Mouse (Mus musculus) lung, postnatal 0 days (tissue): ENCODE data around the gene Sema6d. TPM values are rescaled to one million over a fixed set of nuclear protein-coding genes. Genes with fewer than 3 reads are reported as not detected.

Experiments used
- ATAC-seq: fragments of 200-750 bp; cut with Nextera tagmentation; 2 replicates; pipeline ENCODE4 v1.8.0; 2017; ENCODE audit warnings: moderate library complexity
- DNase-seq: peaks from one replicate; pipeline ENCODE4 v3.0.0-alpha.2; 2016; ENCODE audit warnings: low spot score
- H3K27ac ChIP-seq: fragments of 300-500 bp; sonication (generic); 2 replicates; pipeline ENCODE4 v1.5.1; 2014; ENCODE audit warnings: antibody characterized with exemption, mild to moderate bottlenecking, low read length, mixed read lengths
- H3K27me3 ChIP-seq: fragments of 300-500 bp; sonication (generic); replicated peaks from 2 replicates; pipeline ENCODE4 v1.6.1; 2014; ENCODE audit warnings: low read length, mixed read lengths; ENCODE audit not compliant: insufficient read depth
- H3K36me3 ChIP-seq: fragments of 300-500 bp; sonication (generic); 2 replicates; pipeline ENCODE4 v1.6.1; 2014; ENCODE audit warnings: low read length, mixed read lengths; ENCODE audit not compliant: insufficient read depth
- H3K4me1 ChIP-seq: fragments of 300-500 bp; sonication (generic); 2 replicates; pipeline ENCODE4 v1.6.1; 2014; ENCODE audit warnings: antibody characterized with exemption, low read depth, low read length, mixed read lengths; ENCODE audit not compliant: insufficient read depth
- H3K4me2 ChIP-seq: fragments of 300-500 bp; sonication (generic); replicated peaks from 2 replicates; pipeline ENCODE4 v1.6.1; 2014; ENCODE audit warnings: low read depth, mild to moderate bottlenecking, low read length, moderate library complexity, mixed read lengths
- H3K4me3 ChIP-seq: fragments of 300-500 bp; sonication (generic); 2 replicates; pipeline ENCODE4 v1.5.1; 2014; ENCODE audit warnings: low read depth, low read length
- H3K9ac ChIP-seq: fragments of 300-500 bp; sonication (generic); replicated peaks from 2 replicates; pipeline ENCODE4 v1.6.1; 2014; ENCODE audit warnings: low read depth, mild to moderate bottlenecking
- H3K9me3 ChIP-seq: fragments of 300-500 bp; sonication (generic); 2 replicates; pipeline ENCODE4 v1.6.1; 2016; ENCODE audit warnings: low read length, mixed read lengths
- CTCF ChIP-seq: IDR thresholded peaks from 2 replicates; pipeline ENCODE4 v1.5.1; 2016; ENCODE audit warnings: antibody characterized with exemption, mild to moderate bottlenecking
- EP300 ChIP-seq: IDR thresholded peaks from 2 replicates; pipeline ENCODE4 v1.6.1; 2016; ENCODE audit warnings: antibody characterized with exemption, mild to moderate bottlenecking, control low read depth
- WGBS: fragments of 180-500 bp; shearing (Covaris S2); extraction: QIAGEN DNeasy Blood & Tissue Kit; methylation state at CpG from one replicate; pipeline ENCODE4 v1.1.7; 2014; 5-methylcytosine and 5-hydroxymethylcytosine counted together
- polyA plus RNA-seq: library from polyadenylated mRNA; unstranded; fragments of >200 nt; fragmentation: Nextera tagmentation; extraction: Ambion mirVana; gene quantifications from 2 replicates; pipeline ENCODE4 v1.2.1, GENCODE M21; 2015

Sema6d gene
- polyA plus RNA-seq, 1 experiment from 2014 or later: 7.4 TPM

- WGBS: 86% methylated on average over 7 of the region's 7 CpGs
- no peaks in the 10 kb centered on the region for H3K9me3 ChIP-seq
- no peak for DNase-seq
- no peaks in the 10 kb centered on the region for H3K36me3 ChIP-seq
- H3K27ac ChIP-seq: no peak overlapping the region
- no peak overlapping the region for H3K4me3 ChIP-seq
- ATAC-seq: no peak
- no peaks in the 10 kb centered on the region for H3K4me1 ChIP-seq
- TF ChIP-seq EP300: no peak
- TF ChIP-seq CTCF: no peak
- H3K9ac ChIP-seq: no peak overlapping the region
- no peak overlapping the region for H3K4me2 ChIP-seq
- H3K27me3 ChIP-seq: no peaks in the 10 kb centered on the region
Observed at GRCm38 (mm10) chr2:124628701-124629100, 538.9 kb downstream of the Sema6d start.

GRCm38 (mm10) chr2:124634400-124634998 lies 544.7 kb downstream of the Sema6d start:
- Histone ChIP-seq H3K4me2 (no peak overlapping the region), H3K9ac (no peak overlapping the region), H3K36me3 (no peaks in the 10 kb centered on the region), H3K4me1 (0 out of 2 replicates have a peak, but pooled peaks cover 2% of the 10 kb centered on the region), H3K9me3 (no peaks in the 10 kb centered on the region), H3K27me3 (no peaks in the 10 kb centered on the region), H3K4me3 (no peak overlapping the region), H3K27ac (no peak overlapping the region)
- DNase-seq: no peak
- ATAC-seq: no peak
- no peak for TF ChIP-seq EP300
- TF ChIP-seq CTCF: no peak
- WGBS: 81% methylated on average over 7 of the region's 7 CpGs

- 0 out of 2 replicates have a peak, but pooled peaks cover 2% of the 10 kb centered on the region for H3K4me1 ChIP-seq
- no peaks in the 10 kb centered on the region for H3K27me3 ChIP-seq
- no peaks in the 10 kb centered on the region for H3K9me3 ChIP-seq
- no peak overlapping the region for H3K4me2 ChIP-seq
- H3K9ac ChIP-seq: no peak overlapping the region
- H3K27ac ChIP-seq: no peak overlapping the region
- TF ChIP-seq CTCF (no peak), EP300 (no peak)
- no peaks in the 10 kb centered on the region for H3K36me3 ChIP-seq
- ATAC-seq (no peak), DNase-seq (no peak)
- H3K4me3 ChIP-seq: no peak overlapping the region
- WGBS: 42% methylated on average over 8 of the region's 8 CpGs
Observed at GRCm38 (mm10) chr2:124635271-124635865, 545.6 kb downstream of the Sema6d start.

GRCm38 (mm10) chr2:124637080-124637479 lies 547.3 kb downstream of the Sema6d start:
- Histone ChIP-seq H3K27me3 (no peaks in the 10 kb centered on the region), H3K4me2 (no peak overlapping the region), H3K4me3 (no peak overlapping the region), H3K36me3 (no peaks in the 10 kb centered on the region), H3K9ac (no peak overlapping the region), H3K27ac (no peak overlapping the region), H3K9me3 (no peaks in the 10 kb centered on the region), H3K4me1 (0 out of 2 replicates have a peak, but pooled peaks cover 2% of the 10 kb centered on the region)
- no peak for TF ChIP-seq EP300
- TF ChIP-seq CTCF: no peak
- no peak for ATAC-seq
- WGBS: 67% methylated on average over 4 of the region's 4 CpGs
- DNase-seq: no peak

- no peak for ATAC-seq
- Histone ChIP-seq H3K36me3 (no peaks in the 10 kb centered on the region), H3K27me3 (no peaks in the 10 kb centered on the region), H3K4me3 (no peak overlapping the region), H3K27ac (no peak overlapping the region), H3K4me1 (0 out of 2 replicates have a peak, but pooled peaks cover 2% of the 10 kb centered on the region), H3K4me2 (no peak overlapping the region), H3K9me3 (no peaks in the 10 kb centered on the region), H3K9ac (no peak overlapping the region)
- no peak for DNase-seq
- 66% methylated on average over 5 of the region's 5 CpGs for WGBS
- TF ChIP-seq EP300: no peak
- no peak for TF ChIP-seq CTCF
Observed at GRCm38 (mm10) chr2:124639221-124639963, 549.6 kb downstream of the Sema6d start.

- H3K4me2 ChIP-seq: no peak overlapping the region
- DNase-seq: no peak
- TF ChIP-seq EP300 (no peak), CTCF (no peak)
- 0 out of 2 replicates have a peak, but pooled peaks cover 2% of the 10 kb centered on the region for H3K4me1 ChIP-seq
- 44% methylated on average over 6 of the region's 6 CpGs for WGBS
- no peaks in the 10 kb centered on the region for H3K27me3 ChIP-seq
- H3K9me3 ChIP-seq: no peaks in the 10 kb centered on the region
- H3K9ac ChIP-seq: no peak overlapping the region
- no peak overlapping the region for H3K4me3 ChIP-seq
- no peak overlapping the region for H3K27ac ChIP-seq
- ATAC-seq: no peak
- H3K36me3 ChIP-seq: no peaks in the 10 kb centered on the region
Observed at GRCm38 (mm10) chr2:124640500-124641193, 550.9 kb downstream of the Sema6d start.
